Mouse (Mus musculus): ENCODE measurements around the gene Ndufs5. TPM values are rescaled to one million over a fixed set of nuclear protein-coding genes. Genes with fewer than 3 reads are reported as not detected.

Ndufs5 gene
- total RNA-seq (2014; rRNA removed; ENCODE audit: low replicate concordance) = 144 and 214 TPM in 2 replicates
- polyA plus RNA-seq (2015; fragmentation: Nextera tagmentation; extraction: Ambion mirVana) = 953 and 982 TPM in 2 replicates

DNA sequence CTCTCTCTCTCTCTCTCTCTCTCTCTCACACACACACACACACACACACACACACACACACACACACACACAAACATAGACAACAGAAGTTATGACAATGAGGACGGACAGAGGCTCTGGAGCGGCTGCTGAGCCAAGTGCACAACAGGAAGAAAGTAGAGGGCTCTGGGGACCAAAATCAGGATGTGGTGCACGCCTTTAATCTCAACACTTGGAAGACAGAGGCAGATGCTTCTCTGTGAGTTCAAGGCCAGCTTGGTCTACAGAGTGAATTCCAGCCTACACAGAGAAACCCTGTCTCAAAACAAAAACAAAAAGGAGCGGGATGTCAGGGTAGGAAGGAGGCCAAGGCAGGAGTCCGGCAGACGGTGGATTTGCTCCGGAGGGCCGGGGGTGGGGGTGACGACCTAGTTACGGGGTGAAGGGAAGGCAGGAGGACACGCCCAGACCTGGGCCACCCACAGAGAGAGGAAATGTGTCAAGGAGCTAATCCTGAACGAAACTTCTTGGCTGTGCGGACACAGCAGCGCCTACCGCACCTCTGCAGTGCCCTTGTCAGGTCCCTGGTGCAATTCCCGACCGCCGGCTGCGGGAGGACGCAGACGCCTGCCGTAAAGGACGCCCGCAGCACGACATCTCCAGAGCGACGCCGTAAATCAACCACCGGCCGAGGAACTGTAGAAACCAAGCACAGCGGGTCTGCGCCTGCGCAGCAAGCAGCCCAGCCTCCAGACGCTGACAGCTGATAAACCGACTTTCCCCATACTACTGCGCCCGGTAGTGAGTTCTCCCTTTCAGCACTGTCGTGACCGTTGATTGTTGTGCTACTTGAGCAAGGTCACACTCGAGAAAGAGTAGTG lies at the start of gene Ndufs5:
Ndufs5 (minus strand) TSS at position 629 of the 860 bp plus-strand sequence.
- Histone ChIP-seq H3K4me1 (ENCODE audit: control insufficient read depth, insufficient read depth) (no peaks in the 10 kb centered on the region; the same call in 1 of the 2 replicates), H3K4me3 (ENCODE audit: low read depth, low read length) (peak within 1 kb of the TSS; percentile 94), H3K9ac (replicated peaks; ENCODE audit: low read depth, low read length) (peak within 1 kb of the TSS; percentile 90), H3K27ac (ENCODE audit: low read depth) (peak within 1 kb of the TSS; percentile 92), H3K36me3 (replicated peaks; ENCODE audit: control insufficient read depth, insufficient read depth, low read length) (peaks cover 20% of the 10 kb centered on the region), H3K4me2 (ENCODE audit: low read depth, low read length) (peak within 1 kb of the TSS; percentile 64), H3K27me3 (ENCODE audit: control insufficient read depth, insufficient read depth, low read length) (no peaks in the 10 kb centered on the region), H3K9me3 (replicated peaks; ENCODE audit: control insufficient read depth, low read length) (no peaks in the 10 kb centered on the region)
- DNase-seq (ENCODE audit: low spot score) (peak; percentile 97), ATAC-seq (ENCODE audit: insufficient read depth, low read depth) (peak; percentile 99)
- under 1% methylated on average over 40 of the region's 40 CpGs for WGBS
- TF ChIP-seq EP300 (IDR thresholded peaks at IDR 0.05; ENCODE audit: low read depth) (no peak), CTCF (IDR thresholded peaks at IDR 0.05; ENCODE audit: low read depth) (no peak)

DNA sequence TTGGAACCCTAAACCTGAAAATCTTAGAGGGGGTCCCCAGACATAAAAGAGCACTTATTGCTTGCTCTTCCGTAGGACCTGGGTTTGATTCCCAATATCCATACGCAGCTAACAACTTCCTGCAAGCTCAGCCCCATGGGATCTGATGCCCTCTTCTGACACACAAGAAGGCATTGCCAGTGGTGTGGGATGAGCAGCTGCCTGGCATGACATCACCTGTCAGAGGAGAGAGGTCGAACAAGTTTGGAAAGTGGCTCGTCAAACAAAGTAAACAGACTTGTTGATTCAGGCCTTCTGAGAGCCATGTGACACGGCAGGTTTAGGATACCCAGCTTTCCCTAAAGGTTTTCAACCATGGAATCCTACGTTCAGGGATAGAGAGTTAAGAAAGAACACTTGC lies 47.1 kb upstream of the Ndufs5 start:
- Histone ChIP-seq H3K4me3 (ENCODE audit: low read depth, low read length) (no peak overlapping the region), H3K4me1 (ENCODE audit: control insufficient read depth, insufficient read depth) (no peaks in the 10 kb centered on the region), H3K4me2 (ENCODE audit: low read depth, low read length) (no peak overlapping the region), H3K9me3 (replicated peaks; ENCODE audit: control insufficient read depth, low read length) (no peaks in the 10 kb centered on the region), H3K9ac (replicated peaks; ENCODE audit: low read depth, low read length) (no peak overlapping the region), H3K27me3 (ENCODE audit: control insufficient read depth, insufficient read depth, low read length) (no peaks in the 10 kb centered on the region), H3K36me3 (replicated peaks; ENCODE audit: control insufficient read depth, insufficient read depth, low read length) (no peaks in the 10 kb centered on the region), H3K27ac (ENCODE audit: low read depth) (no peak overlapping the region)
- ATAC-seq (ENCODE audit: insufficient read depth, low read depth) (no peak), DNase-seq (ENCODE audit: low spot score) (no peak)
- WGBS = 69% methylated on average over 6 of the region's 6 CpGs
- no peak for TF ChIP-seq CTCF (IDR thresholded peaks at IDR 0.05; ENCODE audit: low read depth)
- no peak for TF ChIP-seq EP300 (IDR thresholded peaks at IDR 0.05; ENCODE audit: low read depth)

DNA sequence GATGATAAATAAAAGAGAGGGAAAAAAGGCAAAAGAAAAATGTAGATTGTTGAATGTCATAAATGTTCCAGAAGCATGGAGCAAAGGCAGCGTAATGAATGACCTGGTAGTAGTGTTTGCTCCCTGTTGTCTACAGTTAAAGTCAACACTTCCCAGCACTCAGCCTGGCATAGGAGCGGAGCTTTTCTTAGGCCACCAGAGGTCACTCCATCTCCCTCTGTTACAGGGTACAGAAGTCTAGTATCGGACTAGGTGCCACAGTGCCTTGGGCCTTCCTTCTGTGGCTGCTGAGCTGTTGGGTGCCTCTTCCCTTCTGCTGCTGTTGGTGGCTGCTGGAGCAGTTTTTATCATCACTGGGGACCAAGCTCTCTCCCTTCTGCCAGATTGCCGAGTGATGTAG lies 40.3 kb upstream of the Ndufs5 start:
- TF ChIP-seq EP300 (IDR thresholded peaks at IDR 0.05; ENCODE audit: low read depth) (no peak), CTCF (IDR thresholded peaks at IDR 0.05; ENCODE audit: low read depth) (peak; percentile 57)
- DNase-seq (ENCODE audit: low spot score) = peak; percentile 16
- H3K9ac ChIP-seq (replicated peaks; ENCODE audit: low read depth, low read length) = no peak overlapping the region

DNA sequence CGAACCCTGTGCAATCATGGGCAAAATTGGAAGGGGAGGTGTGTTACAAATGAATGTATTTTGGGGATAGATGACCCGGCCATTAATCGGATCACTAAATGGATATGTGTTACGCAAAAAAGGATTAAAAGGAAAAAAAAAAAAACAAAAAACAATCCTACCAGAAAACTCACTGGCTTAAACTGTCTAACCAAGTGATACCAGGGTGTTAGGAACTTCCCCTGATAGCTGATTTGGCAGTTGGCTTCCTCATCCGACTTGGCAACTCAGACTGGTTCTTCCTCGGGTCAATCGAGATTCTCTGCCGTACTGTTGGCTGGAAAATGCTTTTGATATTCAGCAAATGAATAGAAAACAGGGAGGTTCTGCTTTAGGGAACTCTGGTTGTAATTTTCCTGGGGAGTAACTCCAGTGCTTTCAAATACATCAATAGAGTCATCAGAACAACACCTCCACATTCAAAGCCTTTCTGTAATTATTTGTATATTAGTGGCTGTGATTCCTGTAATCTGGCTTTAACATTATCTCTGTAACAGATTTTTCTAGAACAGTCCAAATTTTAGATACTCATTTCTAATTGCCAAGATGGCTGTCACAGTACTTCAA lies 32.8 kb upstream of the Ndufs5 start:
- 0% methylated on average over 8 of the region's 8 CpGs for WGBS
- no peaks in the 10 kb centered on the region for H3K9me3 ChIP-seq (replicated peaks; ENCODE audit: control insufficient read depth, low read length)
- H3K4me1 ChIP-seq (ENCODE audit: control insufficient read depth, insufficient read depth) = peaks cover 8% of the 10 kb centered on the region
- H3K9ac ChIP-seq (replicated peaks; ENCODE audit: low read depth, low read length) = peak overlapping the region; percentile 4; the same call in 1 of the 2 replicates
- TF ChIP-seq EP300 (IDR thresholded peaks at IDR 0.05; ENCODE audit: low read depth) = no peak
- TF ChIP-seq CTCF (IDR thresholded peaks at IDR 0.05; ENCODE audit: low read depth) = no peak
- DNase-seq (ENCODE audit: low spot score) (peak; percentile 32), ATAC-seq (ENCODE audit: insufficient read depth, low read depth) (no peak)
- peak overlapping the region; percentile 95 for H3K4me2 ChIP-seq (ENCODE audit: low read depth, low read length)
- H3K27ac ChIP-seq (ENCODE audit: low read depth) = peak overlapping the region; percentile 1; the same call in 1 of the 2 replicates
- H3K27me3 ChIP-seq (ENCODE audit: control insufficient read depth, insufficient read depth, low read length) = no peaks in the 10 kb centered on the region
- H3K4me3 ChIP-seq (ENCODE audit: low read depth, low read length) = peak overlapping the region; percentile 97
- H3K36me3 ChIP-seq (replicated peaks; ENCODE audit: control insufficient read depth, insufficient read depth, low read length) = no peaks in the 10 kb centered on the region

More for the DNA sequence above, 40.3 kb upstream of the Ndufs5 start:
- WGBS = 42% methylated on average over 4 of the region's 4 CpGs
- no peaks in the 10 kb centered on the region for H3K9me3 ChIP-seq (replicated peaks; ENCODE audit: control insufficient read depth, low read length)
- no peak overlapping the region for H3K27ac ChIP-seq (ENCODE audit: low read depth)
- no peak overlapping the region for H3K4me3 ChIP-seq (ENCODE audit: low read depth, low read length)
- no peaks in the 10 kb centered on the region for H3K27me3 ChIP-seq (ENCODE audit: control insufficient read depth, insufficient read depth, low read length)
- no peak overlapping the region for H3K4me2 ChIP-seq (ENCODE audit: low read depth, low read length)
- ATAC-seq (ENCODE audit: insufficient read depth, low read depth) = peak; percentile 55; the same call in 1 of the 2 replicates
- H3K36me3 ChIP-seq (replicated peaks; ENCODE audit: control insufficient read depth, insufficient read depth, low read length) = no peaks in the 10 kb centered on the region
- H3K4me1 ChIP-seq (ENCODE audit: control insufficient read depth, insufficient read depth) = no peaks in the 10 kb centered on the region

DNA sequence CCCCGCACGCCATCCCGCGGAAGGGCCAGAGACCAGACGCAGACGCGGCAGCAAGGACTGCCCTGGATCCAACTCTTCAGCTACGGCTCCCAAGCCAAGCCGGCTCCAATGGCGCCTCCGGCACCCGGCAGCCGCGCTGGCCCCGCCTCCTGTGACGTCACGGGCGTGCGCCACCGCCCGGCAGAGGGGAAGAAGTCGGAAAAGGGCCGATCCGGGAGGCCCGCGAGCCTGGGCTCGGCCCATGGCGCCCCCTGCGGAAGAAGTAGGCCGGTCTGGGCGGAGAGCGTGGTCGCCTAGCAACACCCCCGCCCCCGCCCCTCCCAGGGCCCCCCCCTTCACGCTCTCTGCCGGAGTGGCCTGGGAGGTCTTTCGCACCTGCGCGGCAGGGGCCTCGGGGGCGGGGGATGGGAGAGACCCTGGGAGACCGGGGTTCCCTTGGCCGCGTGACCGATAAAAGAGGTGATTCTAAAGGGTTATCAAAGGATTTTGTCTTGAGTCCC lies 32.2 kb upstream of the Ndufs5 start, which contains the start of gene Akirin1:
Akirin1 (minus strand) TSS at position 194 of the 500 bp plus-strand sequence.
- H3K4me2 ChIP-seq (ENCODE audit: low read depth, low read length) = peak within 1 kb of the TSS; percentile 95
- TF ChIP-seq EP300 (IDR thresholded peaks at IDR 0.05; ENCODE audit: low read depth) = peak; percentile 72; the same call in 1 of the 2 replicates
- peak; percentile 52 for TF ChIP-seq CTCF (IDR thresholded peaks at IDR 0.05; ENCODE audit: low read depth)
- H3K36me3 ChIP-seq (replicated peaks; ENCODE audit: control insufficient read depth, insufficient read depth, low read length) = no peaks in the 10 kb centered on the region
- peaks cover 8% of the 10 kb centered on the region for H3K4me1 ChIP-seq (ENCODE audit: control insufficient read depth, insufficient read depth)
- peak within 1 kb of the TSS; percentile 94 for H3K27ac ChIP-seq (ENCODE audit: low read depth)
- DNase-seq (ENCODE audit: low spot score) = peak; percentile 96
- H3K9ac ChIP-seq (replicated peaks; ENCODE audit: low read depth, low read length) = peak within 1 kb of the TSS; percentile 97
- no peaks in the 10 kb centered on the region for H3K27me3 ChIP-seq (ENCODE audit: control insufficient read depth, insufficient read depth, low read length)
- H3K9me3 ChIP-seq (replicated peaks; ENCODE audit: control insufficient read depth, low read length) = no peaks in the 10 kb centered on the region
- ATAC-seq (ENCODE audit: insufficient read depth, low read depth) = peak; percentile 98
- WGBS = under 1% methylated on average over 28 of the region's 46 CpGs
- H3K4me3 ChIP-seq (ENCODE audit: low read depth, low read length) = peak within 1 kb of the TSS; percentile 97
